Mouse (Mus musculus) heart, adult 2 months (tissue): ENCODE results near the gene A030005L19Rik.

Experiments
- CTCF ChIP-seq: fragments of 200-600 bp; IDR thresholded peaks from 2 replicates; pipeline ENCODE4 v1.8.1; 2022; ENCODE audit warnings: antibody characterized with exemption, mild to moderate bottlenecking, moderate library complexity
- EP300 ChIP-seq: fragments of 200-500 bp; IDR thresholded peaks from 2 replicates; pipeline ENCODE4 v1.6.1; 2011; ENCODE audit warnings: low read depth, low read length, control low read depth; ENCODE audit not compliant: insufficient read depth
- POLR2A ChIP-seq: fragments of 200-500 bp; IDR thresholded peaks from 2 replicates; pipeline ENCODE4 v1.6.1; 2011; ENCODE audit warnings: mild to moderate bottlenecking, low read depth, low read length, control low read depth; ENCODE audit not compliant: insufficient read depth

DNA sequence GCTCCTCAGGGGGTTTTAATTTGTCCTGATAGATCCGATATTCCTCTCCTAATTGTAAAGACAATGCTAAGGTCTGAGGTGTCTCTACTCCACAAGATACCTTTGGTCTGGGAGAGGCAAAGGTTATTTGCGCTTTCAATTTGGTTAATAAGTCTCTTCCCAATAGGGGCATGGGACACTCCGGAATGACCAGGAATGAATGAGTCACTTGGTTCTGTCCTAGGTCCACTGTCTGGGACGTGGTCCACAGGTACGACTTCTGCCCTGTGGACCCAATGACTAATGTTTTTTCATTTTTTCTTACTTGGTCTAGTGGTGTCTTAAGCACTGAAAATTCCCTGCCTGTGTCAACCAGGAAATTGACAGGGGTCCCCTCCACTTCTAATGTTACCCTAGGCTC, 25.5 kb downstream of the A030005L19Rik start:
- TF ChIP-seq CTCF (no peak), POLR2A (no peak), EP300 (no peak)
